Mouse (Mus musculus): ENCODE data around the gene Fam50b. TPM values are rescaled to one million over a fixed set of nuclear protein-coding genes. Genes with fewer than 3 reads are reported as not detected.

Gene Fam50b
- polyA plus RNA-seq, 1 experiment from 2014 or later: 0.28 TPM

GRCm38 (mm10) chr13:34787546-34787945 is 52.9 kb downstream of the Fam50b start:
- peak; percentile 65 for DNase-seq (ENCODE audit: low spot score)
- WGBS: 21% methylated on average over 5 of the region's 5 CpGs
- Histone ChIP-seq H3K36me3 (ENCODE audit: control insufficient read depth, insufficient read depth, low read length) (no peaks in the 10 kb centered on the region), H3K27ac (replicated peaks; ENCODE audit: low read depth, low read length) (peak overlapping the region; percentile 33; the same call in 1 of the 2 replicates), H3K4me2 (ENCODE audit: low read depth, low read length) (no peak overlapping the region; the same call in 1 of the 2 replicates), H3K9ac (ENCODE audit: low read depth, low read length) (no peak overlapping the region), H3K4me3 (ENCODE audit: low read depth, low read length) (no peak overlapping the region), H3K27me3 (replicated peaks; ENCODE audit: control insufficient read depth, insufficient read depth, low read length) (no peaks in the 10 kb centered on the region), H3K4me1 (ENCODE audit: control insufficient read depth, insufficient read depth, low read length) (peaks cover 24% of the 10 kb centered on the region), H3K9me3 (ENCODE audit: control insufficient read depth, low read length) (no peaks in the 10 kb centered on the region)
- ATAC-seq (ENCODE audit: low read depth): no peak

GRCm38 (mm10) chr13:34789176-34789818 is 54.6 kb downstream of the Fam50b start:
- Histone ChIP-seq H3K9me3 (ENCODE audit: control insufficient read depth, low read length) (no peaks in the 10 kb centered on the region), H3K4me2 (ENCODE audit: low read depth, low read length) (no peak overlapping the region), H3K27me3 (replicated peaks; ENCODE audit: control insufficient read depth, insufficient read depth, low read length) (no peaks in the 10 kb centered on the region), H3K36me3 (ENCODE audit: control insufficient read depth, insufficient read depth, low read length) (no peaks in the 10 kb centered on the region), H3K9ac (ENCODE audit: low read depth, low read length) (no peak overlapping the region), H3K4me1 (ENCODE audit: control insufficient read depth, insufficient read depth, low read length) (peaks cover 22% of the 10 kb centered on the region), H3K4me3 (ENCODE audit: low read depth, low read length) (no peak overlapping the region), H3K27ac (replicated peaks; ENCODE audit: low read depth, low read length) (peak overlapping the region; percentile 68)
- ATAC-seq (ENCODE audit: low read depth) (peak; percentile 79), DNase-seq (ENCODE audit: low spot score) (peak; percentile 91)
- WGBS: 59% methylated on average over 3 of the region's 3 CpGs

- Histone ChIP-seq H3K9me3 (ENCODE audit: control insufficient read depth, low read length) (no peaks in the 10 kb centered on the region), H3K4me3 (ENCODE audit: low read depth, low read length) (no peak overlapping the region), H3K4me2 (ENCODE audit: low read depth, low read length) (no peak overlapping the region), H3K4me1 (ENCODE audit: control insufficient read depth, insufficient read depth, low read length) (peaks cover 8% of the 10 kb centered on the region), H3K36me3 (ENCODE audit: control insufficient read depth, insufficient read depth, low read length) (no peaks in the 10 kb centered on the region), H3K9ac (ENCODE audit: low read depth, low read length) (no peak overlapping the region), H3K27ac (replicated peaks; ENCODE audit: low read depth, low read length) (no peak overlapping the region), H3K27me3 (replicated peaks; ENCODE audit: control insufficient read depth, insufficient read depth, low read length) (no peaks in the 10 kb centered on the region)
- no peak for DNase-seq (ENCODE audit: low spot score)
- 65% methylated on average over 7 of the region's 7 CpGs for WGBS
- ATAC-seq (ENCODE audit: low read depth): no peak
These were observed 58.4 kb downstream of the Fam50b start for GRCm38 (mm10) chr13:34793066-34793465.

DNA sequence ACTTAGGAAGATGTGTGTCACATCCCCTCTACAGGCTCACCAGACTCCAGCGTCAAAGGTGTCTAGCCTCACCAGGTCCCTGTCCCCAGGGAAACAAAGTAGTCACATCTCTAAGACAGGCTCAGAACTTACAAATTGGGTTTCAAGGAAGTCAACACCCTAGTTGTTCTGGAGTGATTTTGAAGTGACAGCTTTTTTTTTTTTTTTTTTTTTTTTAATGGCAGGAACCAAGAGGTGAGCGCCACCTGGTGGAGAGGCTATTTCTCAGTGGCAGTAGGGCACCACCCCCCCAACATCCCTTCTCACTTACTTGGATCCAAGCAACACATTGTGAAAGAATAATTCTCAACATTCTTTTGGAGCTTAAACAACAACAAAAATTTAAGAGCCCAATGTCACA is 59.2 kb downstream of the Fam50b start:
- DNase-seq (ENCODE audit: low spot score): no peak
- Histone ChIP-seq H3K9me3 (ENCODE audit: control insufficient read depth, low read length) (no peaks in the 10 kb centered on the region), H3K27me3 (replicated peaks; ENCODE audit: control insufficient read depth, insufficient read depth, low read length) (no peaks in the 10 kb centered on the region), H3K4me3 (ENCODE audit: low read depth, low read length) (no peak overlapping the region), H3K9ac (ENCODE audit: low read depth, low read length) (no peak overlapping the region), H3K4me2 (ENCODE audit: low read depth, low read length) (no peak overlapping the region), H3K4me1 (ENCODE audit: control insufficient read depth, insufficient read depth, low read length) (0 out of 2 replicates have a peak, but pooled peaks cover 2% of the 10 kb centered on the region), H3K36me3 (ENCODE audit: control insufficient read depth, insufficient read depth, low read length) (no peaks in the 10 kb centered on the region), H3K27ac (replicated peaks; ENCODE audit: low read depth, low read length) (no peak overlapping the region)
- no peak for ATAC-seq (ENCODE audit: low read depth)
- WGBS: 35% methylated on average over 2 of the region's 2 CpGs

- Histone ChIP-seq H3K4me2 (ENCODE audit: low read depth, low read length) (no peak overlapping the region), H3K9ac (ENCODE audit: low read depth, low read length) (no peak overlapping the region), H3K36me3 (ENCODE audit: control insufficient read depth, insufficient read depth, low read length) (no peaks in the 10 kb centered on the region), H3K27me3 (replicated peaks; ENCODE audit: control insufficient read depth, insufficient read depth, low read length) (no peaks in the 10 kb centered on the region), H3K9me3 (ENCODE audit: control insufficient read depth, low read length) (no peaks in the 10 kb centered on the region), H3K27ac (replicated peaks; ENCODE audit: low read depth, low read length) (no peak overlapping the region), H3K4me1 (ENCODE audit: control insufficient read depth, insufficient read depth, low read length) (0 out of 2 replicates have a peak, but pooled peaks cover under 1% of the 10 kb centered on the region), H3K4me3 (ENCODE audit: low read depth, low read length) (no peak overlapping the region)
- 67% methylated on average over 2 of the region's 2 CpGs for WGBS
- ATAC-seq (ENCODE audit: low read depth) (no peak), DNase-seq (ENCODE audit: low spot score) (no peak)
These were observed 59.8 kb downstream of the Fam50b start for GRCm38 (mm10) chr13:34794426-34794825.

Other genes starting within 250 kb of the Fam50b start
- gene Pxdc1, start 81.4 kb upstream of the Fam50b start, polyA plus RNA-seq (2014; fragmentation: Nextera tagmentation; extraction: Ambion mirVana): 31.0 and 33.5 TPM in 2 replicates
- gene Prpf4b, start 140.5 kb downstream of the Fam50b start, polyA plus RNA-seq (2014; fragmentation: Nextera tagmentation; extraction: Ambion mirVana): 76.1 and 84.6 TPM in 2 replicates
- 1.1 and 1.3 TPM in 2 replicates for gene Fam217a, start 189.5 kb downstream of the Fam50b start, polyA plus RNA-seq (2014; fragmentation: Nextera tagmentation; extraction: Ambion mirVana)
- gene 4933417A18Rik, start 189.6 kb downstream of the Fam50b start, polyA plus RNA-seq (2014; fragmentation: Nextera tagmentation; extraction: Ambion mirVana): not detected in 2 replicates
- gene Eci3, start 229.0 kb downstream of the Fam50b start, polyA plus RNA-seq (2014; fragmentation: Nextera tagmentation; extraction: Ambion mirVana): 1.0 and 2.1 TPM in 2 replicates

Data from embryonic facial prominence, embryonic 14.5 days (tissue).